Mouse (Mus musculus) leukemia stem cell, adult 10-12 weeks (primary cell): ENCODE measurements around the gene Amdhd2. TPM values are rescaled to one million over a fixed set of nuclear protein-coding genes. Genes with fewer than 3 reads are reported as not detected.

ENCODE experiments used
- polyA plus RNA-seq: library from polyadenylated mRNA; stranded (reverse); fragments of >175 nt; gene quantifications from 2 replicates; pipeline ENCODE4 v1.2.3, GENCODE M21; 2012; ENCODE audit warnings: low replicate concordance

Gene Amdhd2
- 41.0 and 42.5 TPM in 2 replicates for polyA plus RNA-seq

GRCm38 (mm10) chr17:24163176-24163962, at the start of gene Amdhd2:
Gene Amdhd2 (minus strand): TSS chr17:24163766.

GRCm38 (mm10) chr17:24209043-24209915, 45.7 kb upstream of the Amdhd2 start, which contains the start of gene Ntn3:
Gene Ntn3 (minus strand): TSS chr17:24209531.

GRCm38 (mm10) chr17:24205284-24205888, 41.8 kb upstream of the Amdhd2 start, which contains the start of gene Tbc1d24:
Gene Tbc1d24 (minus strand): TSS chr17:24205562.

GRCm38 (mm10) chr17:24169317-24170065, 5.9 kb upstream of the Amdhd2 start, which contains the start of gene Atp6v0c:
Gene Atp6v0c (minus strand): TSS chr17:24169702.

GRCm38 (mm10) chr17:24150824-24151223, 12.7 kb downstream of the Amdhd2 start, which contains the start of gene Pdpk1:
Gene Pdpk1 (minus strand): TSS chr17:24150924.

Other genes starting within 250 kb of the Amdhd2 start
- gene Dcpp3, start 246.3 kb downstream of the Amdhd2 start, polyA plus RNA-seq, result not detected in 2 replicates
- not detected in 2 replicates for gene Sbp, start 222.1 kb downstream of the Amdhd2 start, polyA plus RNA-seq
- not detected in 2 replicates for gene Sbpl, start 208.5 kb downstream of the Amdhd2 start, polyA plus RNA-seq
- gene Prss30, start 183.2 kb downstream of the Amdhd2 start, polyA plus RNA-seq, result 0.43 TPM in 1 of 2 replicates, not detected in the other
- gene Prss22, start 165.7 kb downstream of the Amdhd2 start, polyA plus RNA-seq, result not detected in 2 replicates
- not detected in 2 replicates for gene Prss27, start 125.6 kb downstream of the Amdhd2 start, polyA plus RNA-seq
- gene Kctd5, start 90.3 kb downstream of the Amdhd2 start, polyA plus RNA-seq, result 33.7 and 45.0 TPM in 2 replicates
- gene Pdpk1, start 12.8 kb downstream of the Amdhd2 start, polyA plus RNA-seq, result 36.7 and 219 TPM in 2 replicates
- gene Atp6v0c, start 5.9 kb upstream of the Amdhd2 start, polyA plus RNA-seq, result 55.4 and 483 TPM in 2 replicates
- gene Tbc1d24, start 41.8 kb upstream of the Amdhd2 start, polyA plus RNA-seq, result 4.3 and 11.2 TPM in 2 replicates
- gene Ntn3, start 45.8 kb upstream of the Amdhd2 start, polyA plus RNA-seq, result 0.67 and 1.5 TPM in 2 replicates
- gene Tedc2, start 57.1 kb upstream of the Amdhd2 start, polyA plus RNA-seq, result 20.8 and 26.4 TPM in 2 replicates
- gene Ccnf, start 87.7 kb upstream of the Amdhd2 start, polyA plus RNA-seq, result 65.1 and 76.8 TPM in 2 replicates
- gene Abca17, start 187.3 kb upstream of the Amdhd2 start, polyA plus RNA-seq, result not detected in 2 replicates
- 33.9 and 35.9 TPM in 2 replicates for gene Abca3, start 188.2 kb upstream of the Amdhd2 start, polyA plus RNA-seq